Mouse (Mus musculus) megakaryocyte-erythroid progenitor cell, adult 5-6 weeks (primary cell): Measurements from ENCODE around the gene Bcas3. TPM values are rescaled to one million over a fixed set of nuclear protein-coding genes. Genes with fewer than 3 reads are reported as not detected.

ENCODE experiments used
- ATAC-seq: replicated peaks from 2 replicates; pipeline ENCODE4 v1.8.0; 2016; ENCODE audit warnings: mild to moderate bottlenecking, inconsistent platforms; ENCODE audit not compliant: severe bottlenecking, poor library complexity, low FRiP score, low TSS enrichment
- total RNA-seq, 2 experiments: library from RNA; stranded (forward) in 1 of 2; stranded (reverse) in 1 of 2; fragments of 200-1000, 215-1000 nt in 1 of 2; fragments of >200 nt in 1 of 2; fragmentation: Nextera tagmentation in 1 of 2; gene quantifications; 2 replicates each; pipeline ENCODE4 v1.2.3; 2014 to 2017

Gene Bcas3
- total RNA-seq, 2 experiments from 2014 or later = 22.6 to 64.0 TPM

DNA sequence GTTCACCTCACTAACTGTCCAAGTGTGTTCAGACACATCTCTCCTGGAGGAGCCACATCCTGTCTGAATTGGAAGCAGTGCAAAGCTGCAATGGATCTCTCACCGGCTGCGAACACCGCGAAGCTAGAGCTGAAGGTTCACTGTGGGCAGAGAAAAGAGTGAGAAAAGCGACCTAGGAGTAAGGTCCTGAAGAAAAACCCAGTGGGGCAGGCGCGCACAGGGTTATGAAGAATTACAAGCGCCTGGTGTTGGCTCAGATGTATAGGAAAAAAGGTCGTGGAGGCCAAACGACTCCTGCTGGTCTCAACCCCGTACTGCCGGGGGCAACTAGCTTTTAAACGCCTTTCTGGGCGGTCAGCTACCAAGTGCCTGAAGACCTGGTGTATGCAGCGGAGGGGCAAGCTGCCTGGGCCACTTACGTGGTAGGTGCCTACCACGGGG lies 478.0 kb downstream of the Bcas3 start:
- ATAC-seq = no peak; the same call in 1 of the 2 replicates

DNA sequence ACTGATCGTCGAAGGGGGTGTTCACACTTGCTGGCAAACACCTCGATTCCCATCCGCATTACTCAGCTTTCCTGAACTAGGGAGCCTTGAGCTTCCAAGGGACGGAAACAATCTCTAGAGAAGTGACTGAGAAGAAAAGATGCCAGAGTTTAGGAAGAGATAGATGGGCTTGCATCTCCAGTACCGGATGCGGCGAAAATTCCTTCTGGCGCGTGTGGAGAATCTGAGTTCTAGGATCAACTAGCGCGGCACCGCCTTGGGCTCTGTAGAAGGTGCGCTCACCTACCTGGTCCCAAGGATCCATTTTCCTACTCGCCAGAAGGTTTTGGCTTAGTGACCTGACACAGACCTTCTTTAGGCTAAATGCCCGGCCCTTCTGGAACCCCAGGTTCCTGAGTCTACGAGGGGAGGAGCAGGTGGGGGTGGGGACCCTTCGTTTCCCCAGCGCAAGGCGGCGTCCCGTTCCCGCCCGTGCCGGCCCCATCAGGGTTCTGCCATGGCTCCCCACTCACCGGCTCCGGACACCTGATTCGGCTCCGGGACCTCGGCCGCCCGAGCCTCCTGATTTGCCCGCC lies 478.8 kb downstream of the Bcas3 start:
- ATAC-seq = no peak

DNA sequence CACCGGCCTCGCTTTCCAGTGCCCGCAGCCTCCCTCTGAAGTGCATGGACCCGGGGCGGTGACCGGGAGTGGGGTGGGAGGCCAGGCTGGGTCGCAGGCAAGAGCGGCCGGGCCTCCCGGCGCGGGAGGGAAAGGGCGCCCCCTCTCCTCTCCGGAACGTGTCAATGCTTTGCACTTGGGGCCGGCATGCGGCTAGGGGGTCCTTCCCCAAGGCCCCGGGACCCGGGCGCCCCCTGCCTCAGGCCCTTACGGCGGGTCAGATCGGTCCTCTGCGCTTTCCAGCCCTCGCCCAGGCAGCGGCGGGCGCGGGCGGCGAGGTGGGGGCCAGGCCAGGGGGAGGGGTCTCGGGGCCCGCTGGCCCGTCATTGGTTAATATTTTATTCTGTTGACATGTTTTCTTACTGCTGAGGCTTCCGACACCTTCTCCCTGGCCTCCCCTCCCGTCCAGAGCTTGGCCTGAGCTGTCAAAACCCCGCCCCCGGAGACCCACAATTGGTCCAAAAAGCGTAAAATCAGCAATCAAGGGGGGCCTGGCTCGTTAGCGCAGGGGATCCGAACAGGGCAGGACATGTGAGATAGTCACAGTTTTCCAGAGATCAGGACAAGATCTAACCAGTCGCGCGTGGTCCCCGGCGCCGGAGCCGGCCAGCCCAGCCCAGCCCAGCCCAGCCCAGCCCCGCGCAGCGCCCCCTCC lies 479.4 kb downstream of the Bcas3 start, which contains the start of gene Tbx2:
TSS of gene Tbx2 (plus strand) at position 321 of the 694 bp plus-strand sequence.
- no peak for ATAC-seq

DNA sequence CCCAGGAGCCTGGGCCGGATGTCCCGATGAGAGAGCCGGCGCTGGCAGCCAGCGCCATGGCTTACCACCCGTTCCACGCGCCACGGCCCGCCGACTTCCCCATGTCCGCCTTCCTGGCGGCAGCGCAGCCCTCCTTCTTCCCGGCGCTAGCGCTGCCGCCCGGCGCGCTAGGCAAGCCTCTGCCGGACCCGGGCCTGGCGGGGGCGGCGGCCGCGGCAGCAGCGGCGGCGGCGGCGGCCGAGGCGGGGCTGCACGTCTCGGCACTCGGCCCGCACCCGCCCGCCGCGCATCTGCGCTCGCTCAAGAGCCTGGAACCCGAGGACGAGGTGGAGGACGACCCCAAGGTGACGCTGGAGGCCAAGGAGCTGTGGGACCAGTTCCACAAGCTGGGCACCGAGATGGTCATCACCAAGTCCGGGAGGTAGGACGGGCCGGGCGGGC lies 480.1 kb downstream of the Bcas3 start:
- no peak for ATAC-seq

DNA sequence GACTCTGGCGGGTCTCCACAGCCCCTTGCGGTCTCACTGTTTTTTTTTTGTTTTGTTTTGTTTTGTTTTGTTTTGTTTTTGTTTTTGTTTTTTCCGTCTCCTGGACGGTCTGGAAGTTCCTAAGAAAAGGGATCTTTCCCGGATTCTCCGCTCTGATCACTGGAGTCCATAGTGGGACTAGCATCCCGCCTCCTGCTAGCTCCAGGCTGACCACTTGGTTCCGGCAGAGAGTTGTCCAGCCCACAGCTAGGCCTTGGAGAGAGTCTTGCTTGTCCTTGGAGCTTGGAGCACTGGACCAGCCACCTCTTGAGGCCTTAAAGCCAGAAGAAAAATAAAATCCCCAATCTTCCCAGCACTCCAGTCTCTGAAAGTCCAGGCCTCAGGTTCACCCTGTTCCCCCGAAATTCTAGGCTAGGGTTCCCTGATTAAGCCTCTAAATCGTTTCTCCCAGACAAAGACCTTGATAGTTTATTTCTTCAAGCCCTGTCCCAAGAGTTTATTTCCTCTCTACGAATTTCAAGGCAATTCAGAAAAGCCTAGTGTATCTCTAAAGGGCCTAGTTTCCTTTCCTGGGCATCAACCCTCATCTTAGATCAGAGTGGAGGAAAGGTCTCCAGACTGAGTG lies 480.9 kb downstream of the Bcas3 start:
- ATAC-seq = no peak

DNA sequence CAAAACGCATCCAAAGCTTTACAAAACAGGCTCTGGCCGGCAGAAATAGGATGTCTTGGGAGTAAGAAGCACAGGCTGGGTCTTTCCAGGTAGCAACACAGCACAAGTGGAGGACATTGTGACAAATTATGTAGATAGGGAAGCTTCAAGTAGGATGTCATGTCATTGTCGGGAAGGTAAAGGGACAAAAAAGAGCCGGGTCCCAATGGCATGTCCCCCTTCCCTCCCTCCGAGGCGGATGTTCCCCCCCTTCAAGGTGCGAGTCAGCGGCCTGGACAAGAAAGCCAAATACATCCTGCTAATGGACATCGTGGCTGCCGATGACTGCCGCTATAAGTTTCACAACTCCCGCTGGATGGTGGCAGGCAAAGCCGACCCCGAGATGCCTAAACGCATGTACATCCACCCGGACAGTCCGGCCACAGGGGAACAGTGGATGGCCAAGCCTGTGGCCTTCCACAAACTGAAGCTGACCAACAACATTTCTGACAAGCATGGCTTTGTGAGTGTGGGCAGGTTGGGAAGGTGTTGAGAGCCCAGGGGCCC lies 481.5 kb downstream of the Bcas3 start:
- no peak for ATAC-seq

DNA sequence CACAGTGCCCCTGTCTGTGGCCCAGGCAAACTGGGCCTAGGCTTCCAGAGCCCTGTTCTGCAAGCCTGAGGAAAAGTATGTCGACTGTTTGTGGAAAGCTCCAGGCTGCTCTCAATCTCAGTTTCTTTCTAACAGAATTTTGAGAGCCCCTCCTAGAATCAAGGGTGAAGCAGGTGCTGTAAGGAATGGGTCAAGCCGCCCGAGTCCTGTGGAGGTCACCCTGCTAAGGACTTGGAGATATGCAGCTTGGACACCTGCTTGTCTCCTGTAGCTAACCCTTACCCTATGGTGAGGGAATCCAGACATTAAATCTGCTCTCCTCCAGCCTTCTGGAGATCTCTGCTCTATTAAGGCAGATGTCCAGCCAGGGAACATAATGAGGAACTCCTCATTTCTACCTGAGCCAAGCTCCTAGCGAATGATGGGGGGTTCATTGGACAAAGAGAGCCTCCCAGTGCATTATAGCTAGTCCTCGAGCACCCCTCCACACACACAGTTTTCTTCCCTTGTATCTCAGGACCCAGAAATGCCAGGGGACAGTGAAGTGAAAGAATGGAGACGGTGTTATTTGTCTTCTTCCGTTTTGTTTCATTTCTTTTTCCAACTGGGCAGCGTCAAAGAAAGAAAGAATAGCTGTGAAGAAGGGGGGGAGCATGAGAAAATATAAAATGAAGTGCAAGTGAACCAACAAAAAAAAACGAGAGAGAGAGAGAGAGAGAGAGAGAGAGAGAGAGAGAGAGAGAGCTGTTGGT lies 482.2 kb downstream of the Bcas3 start:
- ATAC-seq = no peak

DNA sequence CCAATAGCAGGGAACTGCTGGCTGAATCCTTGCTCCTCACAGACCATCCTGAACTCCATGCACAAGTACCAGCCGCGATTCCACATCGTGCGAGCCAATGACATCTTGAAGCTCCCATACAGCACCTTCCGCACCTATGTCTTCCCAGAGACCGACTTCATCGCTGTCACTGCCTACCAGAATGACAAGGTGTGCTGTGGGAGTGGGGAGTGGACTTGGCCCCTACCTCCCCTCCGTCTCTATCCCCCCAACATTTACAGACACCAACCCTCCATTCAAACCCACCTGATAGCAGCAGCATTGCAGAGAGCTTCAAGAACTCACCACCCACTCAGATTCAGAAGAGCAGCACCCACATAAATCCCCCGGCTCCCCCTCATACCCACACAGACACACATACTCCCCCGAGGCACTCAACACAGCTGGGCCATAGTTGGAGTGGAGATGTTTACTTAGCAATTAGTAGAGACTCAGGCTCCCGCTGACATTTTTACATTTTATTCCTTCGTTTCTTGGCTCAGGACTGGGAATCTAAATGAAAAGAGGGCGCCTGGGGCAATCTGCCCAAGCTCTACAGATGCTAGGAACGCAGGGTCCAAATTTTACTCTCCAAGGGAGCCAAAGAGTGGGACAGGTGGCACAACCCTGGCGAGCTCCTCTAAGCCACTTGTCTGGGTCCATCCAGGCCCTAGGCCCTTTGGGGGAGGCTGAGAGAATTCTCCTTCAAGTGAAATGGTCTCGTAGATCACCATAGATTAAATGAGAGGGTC lies 483.0 kb downstream of the Bcas3 start:
- ATAC-seq = no peak

DNA sequence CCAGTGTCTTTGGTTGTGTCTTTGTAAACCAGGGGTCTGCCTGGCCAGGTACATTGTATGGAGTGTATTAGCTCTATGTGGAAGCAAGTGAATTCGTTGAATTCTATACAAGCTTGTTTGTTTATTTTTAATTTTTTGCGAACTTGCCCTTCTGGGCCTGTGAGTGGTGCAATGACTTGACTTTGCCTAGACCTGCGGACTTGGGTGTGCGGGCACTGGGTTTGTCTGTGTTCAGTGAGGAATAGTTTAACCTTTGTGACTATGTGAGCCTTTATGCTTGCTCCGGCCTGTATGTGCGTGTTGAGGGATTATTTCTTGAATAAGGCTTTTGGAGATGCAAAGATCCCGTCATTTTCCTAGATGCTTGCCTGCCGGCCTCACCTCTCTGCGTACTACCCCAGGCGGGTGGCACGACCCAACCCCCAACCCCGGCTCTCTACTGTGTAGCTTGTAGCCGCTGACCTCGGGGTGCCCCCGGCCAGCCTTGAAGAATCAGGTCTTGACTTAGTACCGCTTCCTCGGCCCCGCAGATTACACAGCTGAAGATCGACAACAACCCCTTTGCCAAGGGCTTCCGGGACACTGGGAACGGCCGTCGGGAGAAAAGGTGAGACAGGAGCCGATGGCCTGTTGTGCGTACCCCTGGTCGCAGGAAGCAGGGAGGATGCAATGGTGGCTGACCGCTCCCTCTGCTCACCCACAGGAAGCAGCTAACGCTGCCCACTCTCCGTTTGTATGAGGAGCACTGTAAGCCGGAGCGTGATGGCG lies 483.7 kb downstream of the Bcas3 start:
- no peak for ATAC-seq

DNA sequence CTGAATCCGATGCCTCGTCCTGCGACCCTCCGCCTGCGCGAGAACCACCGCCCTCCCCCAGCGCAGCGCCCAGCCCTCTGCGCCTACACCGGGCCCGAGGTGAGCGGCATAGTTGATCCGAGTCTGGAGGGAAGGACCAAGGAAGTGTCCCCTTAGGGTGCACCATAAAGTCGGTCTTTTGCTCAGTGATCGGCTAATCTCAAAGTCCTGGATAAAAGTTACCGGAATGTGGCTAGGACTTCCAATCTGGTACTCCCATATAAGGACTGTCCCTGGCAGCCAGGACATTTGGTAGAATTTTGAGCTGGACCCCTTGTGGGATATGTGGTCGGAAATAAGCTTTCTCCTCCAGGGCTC lies 484.3 kb downstream of the Bcas3 start:
- ATAC-seq = no peak

DNA sequence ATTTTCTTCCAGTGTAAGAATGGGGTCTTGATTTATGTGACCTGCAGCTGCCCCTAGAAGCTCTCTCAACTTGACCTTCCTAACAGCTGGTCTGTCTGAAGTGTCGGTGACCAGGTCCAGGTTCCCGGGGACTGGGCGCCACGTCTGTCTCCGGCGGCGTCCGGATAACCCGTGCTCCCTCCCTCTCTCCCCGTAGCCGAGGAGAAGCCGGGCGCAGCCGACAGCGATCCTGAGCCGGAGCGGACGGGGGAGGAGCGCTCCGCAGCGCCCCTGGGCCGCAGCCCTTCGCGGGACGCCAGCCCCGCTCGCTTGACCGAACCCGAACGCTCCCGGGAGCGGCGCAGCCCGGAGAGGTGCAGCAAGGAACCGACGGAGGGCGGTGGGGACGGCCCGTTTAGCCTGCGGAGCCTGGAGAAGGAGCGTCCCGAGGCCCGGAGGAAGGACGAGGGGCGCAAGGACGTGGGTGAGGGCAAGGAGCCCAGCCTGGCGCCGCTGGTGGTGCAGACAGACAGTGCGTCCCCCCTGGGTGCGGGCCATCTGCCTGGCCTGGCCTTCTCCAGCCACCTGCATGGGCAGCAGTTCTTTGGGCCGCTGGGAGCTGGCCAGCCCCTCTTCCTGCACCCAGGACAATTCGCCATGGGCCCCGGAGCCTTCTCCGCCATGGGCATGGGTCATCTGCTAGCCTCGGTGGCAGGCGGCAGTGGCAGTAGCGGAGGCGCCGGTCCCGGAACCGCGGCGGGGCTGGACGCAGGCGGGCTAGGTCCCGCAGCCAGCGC lies 484.9 kb downstream of the Bcas3 start:
- no peak for ATAC-seq

DNA sequence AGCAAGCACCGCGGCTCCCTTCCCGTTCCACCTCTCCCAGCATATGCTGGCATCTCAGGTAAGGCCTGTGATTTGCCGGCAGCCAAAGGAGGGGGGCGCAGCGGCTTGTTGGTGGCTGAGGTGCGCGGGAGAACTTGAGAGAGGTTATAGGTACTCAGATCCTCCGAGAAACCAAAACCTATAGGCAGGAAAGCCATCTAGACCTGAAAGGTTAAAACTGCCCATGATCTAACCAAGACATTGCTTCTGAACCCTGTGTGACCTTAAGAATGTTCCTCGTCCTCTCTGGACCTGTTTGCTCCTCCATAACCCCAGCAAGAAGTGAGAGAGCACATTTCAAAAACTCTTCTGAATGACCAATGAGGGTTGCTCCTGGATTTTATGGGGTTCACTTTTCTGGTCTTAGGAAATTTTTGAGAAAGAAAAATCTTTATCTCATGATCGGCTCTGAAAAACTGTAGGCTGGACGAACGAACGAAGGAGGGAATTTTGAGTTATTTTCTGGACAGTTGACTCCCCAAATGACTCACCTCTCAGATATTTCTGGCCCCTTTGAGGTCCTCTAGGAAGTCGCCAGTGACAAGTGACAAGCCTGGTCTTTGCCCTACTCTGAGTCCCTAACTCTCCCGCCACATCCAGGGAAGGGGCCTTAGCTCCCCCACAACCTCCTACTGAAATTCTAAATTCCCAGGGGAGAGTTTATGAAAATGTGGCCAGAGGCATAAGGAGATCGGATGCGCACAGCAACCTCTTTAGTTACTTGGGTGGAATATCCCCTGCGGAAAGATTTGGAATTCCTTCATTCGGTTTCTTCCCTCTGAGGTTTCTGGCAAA lies 485.7 kb downstream of the Bcas3 start:
- no peak for ATAC-seq

DNA sequence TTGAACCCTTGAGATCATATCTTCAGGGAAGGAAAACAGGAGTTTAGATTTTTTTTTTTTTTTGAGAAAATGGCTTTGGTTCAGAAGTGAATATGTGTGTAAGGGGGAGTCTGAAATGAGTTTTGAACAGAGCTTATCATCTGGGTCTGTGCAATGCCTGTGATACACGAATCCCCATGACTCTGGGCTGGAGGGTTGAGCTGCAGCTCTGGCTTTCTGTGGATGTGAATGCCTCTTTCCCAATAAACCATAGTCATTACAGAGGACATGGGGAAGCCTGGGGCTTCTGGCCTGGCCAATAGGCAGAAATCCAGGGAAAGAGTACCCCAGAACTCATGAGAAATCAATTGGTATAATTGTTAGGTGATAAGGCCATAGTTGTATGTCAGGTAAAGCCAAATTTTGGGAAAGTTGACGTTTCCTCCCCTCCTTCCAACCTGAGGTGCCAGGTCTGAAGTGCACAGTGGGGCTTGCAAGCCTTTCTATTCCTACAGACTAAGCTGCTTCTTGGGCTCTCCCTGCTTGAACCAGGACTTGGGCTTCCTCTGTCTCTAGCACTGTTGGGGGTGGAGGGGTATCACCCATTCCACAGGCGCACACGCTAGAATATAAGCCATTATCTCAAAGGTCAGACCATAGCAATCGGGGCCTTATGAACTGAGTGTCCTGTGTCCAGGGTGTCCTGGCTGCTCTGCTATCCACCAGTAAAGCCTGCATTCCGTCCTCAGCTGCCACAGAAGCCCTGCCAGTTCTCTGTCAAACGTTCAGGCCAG lies 486.5 kb downstream of the Bcas3 start:
- ATAC-seq = no peak

DNA sequence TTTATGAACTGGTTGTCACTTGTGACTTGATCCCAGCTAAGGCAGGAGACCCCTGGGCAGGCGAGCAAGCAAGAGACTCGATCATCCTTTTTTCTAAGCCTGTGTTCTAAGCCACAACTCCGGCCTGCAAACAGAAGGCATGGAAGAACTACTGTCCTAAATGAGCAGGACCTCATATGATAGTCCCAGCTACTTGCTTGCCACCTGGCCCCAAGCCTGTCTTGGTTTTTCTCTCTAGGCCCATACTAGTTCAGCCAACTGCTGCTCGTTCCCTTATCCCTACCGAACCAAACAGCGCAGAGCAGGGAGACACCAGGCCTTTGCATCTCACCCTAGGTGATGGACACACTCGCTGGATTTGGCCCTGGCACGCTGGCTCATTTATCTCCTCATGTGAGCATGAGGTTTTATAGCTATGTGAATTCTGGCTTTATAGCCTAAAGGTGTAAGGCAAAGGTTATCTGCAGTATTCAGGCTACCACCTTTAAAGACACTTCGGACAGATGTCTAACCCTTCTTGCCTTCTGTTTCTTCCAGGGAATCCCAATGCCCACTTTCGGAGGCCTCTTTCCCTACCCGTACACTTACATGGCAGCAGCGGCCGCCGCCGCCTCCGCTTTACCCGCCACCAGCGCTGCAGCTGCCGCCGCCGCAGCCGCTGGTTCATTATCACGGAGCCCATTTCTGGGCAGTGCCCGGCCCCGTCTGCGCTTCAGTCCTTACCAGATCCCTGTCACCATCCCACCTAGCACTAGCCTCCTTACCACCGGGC lies 487.2 kb downstream of the Bcas3 start:
- ATAC-seq = no peak

DNA sequence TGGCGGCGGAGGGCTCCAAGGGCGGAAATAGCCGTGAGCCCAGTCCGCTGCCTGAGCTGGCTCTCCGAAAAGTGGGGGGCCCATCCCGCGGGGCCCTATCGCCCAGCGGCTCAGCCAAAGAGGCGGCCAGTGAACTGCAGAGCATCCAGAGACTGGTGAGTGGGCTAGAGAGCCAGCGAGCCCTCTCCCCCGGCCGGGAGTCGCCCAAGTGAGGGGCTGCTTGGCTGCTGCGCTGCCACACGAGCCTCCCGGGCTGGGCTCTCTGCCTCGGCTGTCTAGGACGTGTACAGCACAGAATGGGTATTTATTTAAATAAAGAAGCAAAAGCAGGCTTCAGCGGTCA lies 487.8 kb downstream of the Bcas3 start:
- ATAC-seq = no peak
